Mouse (Mus musculus) midbrain, embryonic 11.5 days (tissue): ENCODE results near the gene Tnfrsf25. TPM values are rescaled to one million over a fixed set of nuclear protein-coding genes. Genes with fewer than 3 reads are reported as not detected.
A peak's percentile ranks its signal among the peaks of the same experiment; 100 is the strongest.

Experiments
- ATAC-seq: fragments of 200-750 bp; cut with Nextera tagmentation; 2 replicates; pipeline ENCODE4 v1.8.0; 2017; ENCODE audit warnings: moderate TSS enrichment, moderate library complexity; ENCODE audit not compliant: low FRiP score
- DNase-seq: peaks from one replicate; pipeline ENCODE4 v3.0.0; 2015; ENCODE audit warnings: low spot score; ENCODE audit errors: missing footprints
- H3K27ac ChIP-seq: fragments of 300-500 bp; sonication (generic); 2 replicates; pipeline ENCODE4 v1.5.1; 2014; ENCODE audit warnings: low read depth, low read length
- H3K27me3 ChIP-seq: fragments of 300-500 bp; sonication (generic); 2 replicates; pipeline ENCODE4 v1.6.1; 2014; ENCODE audit warnings: mild to moderate bottlenecking, low read length, moderate library complexity, mixed read lengths; ENCODE audit not compliant: control insufficient read depth, insufficient read depth
- H3K36me3 ChIP-seq: fragments of 300-500 bp; sonication (generic); 2 replicates; pipeline ENCODE4 v1.6.1; 2014; ENCODE audit warnings: mild to moderate bottlenecking, low read length, moderate library complexity, mixed read lengths; ENCODE audit not compliant: control insufficient read depth, insufficient read depth
- H3K4me1 ChIP-seq: fragments of 300-500 bp; sonication (generic); 2 replicates; pipeline ENCODE4 v1.6.1; 2014; ENCODE audit warnings: low read length; ENCODE audit not compliant: control insufficient read depth, insufficient read depth
- H3K4me2 ChIP-seq: fragments of 300-500 bp; sonication (generic); 2 replicates; pipeline ENCODE4 v1.6.1; 2014; ENCODE audit warnings: mild to moderate bottlenecking, moderate library complexity
- H3K4me3 ChIP-seq: fragments of 300-500 bp; sonication (generic); 2 replicates; pipeline ENCODE4 v1.5.1; 2014; ENCODE audit warnings: low read depth, low read length
- H3K9ac ChIP-seq: fragments of 300-500 bp; sonication (generic); 2 replicates; pipeline ENCODE4 v1.6.1; 2014; ENCODE audit warnings: low read length
- H3K9me3 ChIP-seq: fragments of 300-500 bp; sonication (generic); 2 replicates; pipeline ENCODE4 v1.6.1; 2016; ENCODE audit warnings: low read length; ENCODE audit not compliant: control insufficient read depth
- WGBS: fragments of 180-500 bp; shearing (Covaris S2); extraction: QIAGEN DNeasy Blood & Tissue Kit; methylation state at CpG from one replicate; pipeline ENCODE4 v1.1.7; 2014; 5-methylcytosine and 5-hydroxymethylcytosine counted together
- polyA plus RNA-seq: library from polyadenylated mRNA; unstranded; fragments of >200 nt; fragmentation: Nextera tagmentation; extraction: Ambion mirVana; gene quantifications from 2 replicates; pipeline ENCODE4 v1.2.1, GENCODE M21; 2014

Gene Tnfrsf25
- polyA plus RNA-seq, 1 experiment from 2014 or later: 0.31 TPM

DNA sequence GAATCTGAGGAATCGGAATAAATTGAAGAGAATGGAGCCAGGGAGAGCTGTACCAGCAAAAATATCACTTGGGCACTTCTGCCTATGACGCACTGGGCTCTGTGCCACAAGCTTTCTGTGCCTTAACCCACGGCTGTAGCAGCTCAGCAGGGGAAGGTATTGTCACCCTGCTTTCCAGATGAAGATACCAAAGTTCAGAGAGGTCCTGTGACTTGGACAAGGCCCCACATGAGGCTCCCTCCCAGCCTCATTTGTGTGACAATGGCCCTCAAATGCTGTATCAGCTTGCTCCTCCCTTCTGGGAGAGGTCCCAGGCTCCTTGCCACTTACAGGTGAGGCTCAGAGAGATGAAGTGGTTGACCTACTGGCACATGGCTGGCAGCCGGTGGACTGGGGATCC lies 27.6 kb upstream of the Tnfrsf25 start:
- no peaks in the 10 kb centered on the region for H3K9me3 ChIP-seq
- H3K4me2 ChIP-seq: no peak overlapping the region; the same call in 1 of the 2 replicates
- ATAC-seq (no peak), DNase-seq (no peak)
- H3K4me1 ChIP-seq: peaks cover 16% of the 10 kb centered on the region
- no peaks in the 10 kb centered on the region; the same call in 1 of the 2 replicates for H3K27me3 ChIP-seq
- 23% methylated on average over 4 of the region's 4 CpGs for WGBS
- H3K36me3 ChIP-seq: no peaks in the 10 kb centered on the region
- no peak overlapping the region for H3K9ac ChIP-seq
- H3K4me3 ChIP-seq: no peak overlapping the region
- H3K27ac ChIP-seq: no peak overlapping the region

- no peaks in the 10 kb centered on the region for H3K36me3 ChIP-seq
- H3K27ac ChIP-seq: no peak overlapping the region
- ATAC-seq (no peak), DNase-seq (no peak)
- H3K27me3 ChIP-seq: no peaks in the 10 kb centered on the region; the same call in 1 of the 2 replicates
- 45% methylated on average over 8 of the region's 8 CpGs for WGBS
- no peaks in the 10 kb centered on the region for H3K9me3 ChIP-seq
- no peak overlapping the region for H3K4me2 ChIP-seq
- no peak overlapping the region for H3K9ac ChIP-seq
- H3K4me3 ChIP-seq: no peak overlapping the region
- peaks cover 16% of the 10 kb centered on the region for H3K4me1 ChIP-seq
These were observed 27.1 kb upstream of the Tnfrsf25 start for GRCm38 (mm10) chr4:152088556-152089120.

GRCm38 (mm10) chr4:152090191-152090590 lies 25.5 kb upstream of the Tnfrsf25 start:
- Histone ChIP-seq H3K4me1 (peaks cover 16% of the 10 kb centered on the region), H3K36me3 (no peaks in the 10 kb centered on the region), H3K9me3 (no peaks in the 10 kb centered on the region), H3K27ac (no peak overlapping the region), H3K9ac (no peak overlapping the region), H3K4me3 (no peak overlapping the region), H3K4me2 (no peak overlapping the region), H3K27me3 (no peaks in the 10 kb centered on the region; the same call in 1 of the 2 replicates)
- 83% methylated on average over 9 of the region's 9 CpGs for WGBS
- DNase-seq (no peak), ATAC-seq (no peak)

DNA sequence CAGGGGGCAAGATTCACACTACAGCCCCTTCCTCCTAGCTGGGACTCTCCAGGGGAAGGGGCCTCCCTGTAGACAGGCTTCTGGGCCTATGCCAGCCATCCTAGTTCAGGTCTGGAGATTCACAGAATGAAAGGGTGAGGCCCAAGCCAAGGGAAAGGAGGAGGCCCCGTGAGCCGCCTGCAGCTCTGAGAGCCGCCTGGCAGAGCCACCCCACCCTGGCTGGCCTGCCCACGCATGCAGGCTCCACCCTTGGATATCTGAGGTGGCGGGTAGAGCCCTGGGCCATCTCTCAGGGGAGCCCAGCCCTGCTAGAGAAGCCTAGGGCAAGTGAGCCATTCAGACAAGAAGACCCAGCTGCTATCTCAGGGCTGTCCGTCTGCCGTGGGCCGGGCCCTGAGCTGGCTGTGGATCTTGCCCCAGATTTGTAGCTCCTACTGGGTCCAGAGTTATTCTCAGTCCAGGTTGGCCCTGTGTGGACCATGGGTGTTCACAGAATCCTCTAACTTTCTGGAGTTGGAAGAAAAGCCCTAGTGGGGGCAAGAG lies 22.9 kb upstream of the Tnfrsf25 start:
- no peak overlapping the region for H3K27ac ChIP-seq
- H3K9ac ChIP-seq: no peak overlapping the region
- H3K4me1 ChIP-seq: peaks cover 8% of the 10 kb centered on the region
- H3K4me2 ChIP-seq: no peak overlapping the region
- 73% methylated on average over 8 of the region's 8 CpGs for WGBS
- ATAC-seq: no peak
- H3K9me3 ChIP-seq: no peaks in the 10 kb centered on the region
- H3K36me3 ChIP-seq: no peaks in the 10 kb centered on the region
- no peaks in the 10 kb centered on the region for H3K27me3 ChIP-seq
- no peak for DNase-seq
- H3K4me3 ChIP-seq: no peak overlapping the region

GRCm38 (mm10) chr4:152094233-152094632 lies 21.5 kb upstream of the Tnfrsf25 start:
- H3K36me3 ChIP-seq: no peaks in the 10 kb centered on the region
- H3K9me3 ChIP-seq: no peaks in the 10 kb centered on the region
- no peak overlapping the region for H3K4me2 ChIP-seq
- H3K27ac ChIP-seq: no peak overlapping the region
- 92% methylated on average over 12 of the region's 12 CpGs for WGBS
- ATAC-seq (no peak), DNase-seq (no peak)
- H3K27me3 ChIP-seq: no peaks in the 10 kb centered on the region
- H3K9ac ChIP-seq: no peak overlapping the region
- H3K4me3 ChIP-seq: no peak overlapping the region
- H3K4me1 ChIP-seq: peaks cover 3% of the 10 kb centered on the region; the same call in 1 of the 2 replicates

- DNase-seq (peak; percentile 96), ATAC-seq (0 out of 2 replicates have a peak, but pooled peaks have one; percentile 17)
- Histone ChIP-seq H3K9ac (no peak overlapping the region), H3K9me3 (no peaks in the 10 kb centered on the region), H3K27ac (no peak overlapping the region), H3K4me3 (no peak overlapping the region), H3K4me2 (no peak overlapping the region), H3K27me3 (no peaks in the 10 kb centered on the region), H3K4me1 (peaks cover 3% of the 10 kb centered on the region; the same call in 1 of the 2 replicates), H3K36me3 (no peaks in the 10 kb centered on the region)
- 24% methylated on average over 27 of the region's 27 CpGs for WGBS
These were observed 19.5 kb upstream of the Tnfrsf25 start for GRCm38 (mm10) chr4:152095937-152096910.

GRCm38 (mm10) chr4:152096927-152097326 lies 18.8 kb upstream of the Tnfrsf25 start:
- no peaks in the 10 kb centered on the region for H3K9me3 ChIP-seq
- 42% methylated on average over 6 of the region's 6 CpGs for WGBS
- H3K9ac ChIP-seq: no peak overlapping the region
- no peak overlapping the region for H3K27ac ChIP-seq
- no peaks in the 10 kb centered on the region for H3K36me3 ChIP-seq
- no peak for DNase-seq
- H3K4me3 ChIP-seq: no peak overlapping the region
- no peaks in the 10 kb centered on the region for H3K27me3 ChIP-seq
- no peak overlapping the region for H3K4me2 ChIP-seq
- peaks cover 3% of the 10 kb centered on the region; the same call in 1 of the 2 replicates for H3K4me1 ChIP-seq
- 0 out of 2 replicates have a peak, but pooled peaks have one; percentile 12 for ATAC-seq

GRCm38 (mm10) chr4:152097911-152098799 lies 17.6 kb upstream of the Tnfrsf25 start:
- no peak; the same call in 1 of the 2 replicates for ATAC-seq
- no peak overlapping the region for H3K27ac ChIP-seq
- no peak for DNase-seq
- H3K4me2 ChIP-seq: no peak overlapping the region
- H3K4me1 ChIP-seq: peaks cover 3% of the 10 kb centered on the region; the same call in 1 of the 2 replicates
- H3K36me3 ChIP-seq: no peaks in the 10 kb centered on the region
- no peaks in the 10 kb centered on the region for H3K27me3 ChIP-seq
- no peak overlapping the region for H3K4me3 ChIP-seq
- WGBS: 22% methylated on average over 11 of the region's 11 CpGs
- no peak overlapping the region for H3K9ac ChIP-seq
- no peaks in the 10 kb centered on the region for H3K9me3 ChIP-seq
